Mouse (Mus musculus): Measurements from ENCODE around the gene Olfr1044. TPM values are rescaled to one million over a fixed set of nuclear protein-coding genes. Genes with fewer than 3 reads are reported as not detected.

The Olfr1044 gene
- polyA plus RNA-seq, 1 experiment from 2014 or later = not detected

GRCm38 (mm10) chr2:86167422-86167821 is 10.2 kb downstream of the Olfr1044 start, which contains the start of gene Olfr1043:
Gene Olfr1043 (minus strand): TSS chr2:86167522.
- no peaks in the 10 kb centered on the region for H3K27me3 ChIP-seq (ENCODE audit: insufficient read depth, low read length)
- 93% methylated on average over 2 of the region's 2 CpGs for whole genome bisulfite sequencing
- no peak for TF ChIP-seq CTCF (IDR thresholded peaks at IDR 0.05; ENCODE audit: low read depth)

GRCm38 (mm10) chr2:86161738-86162137 is 15.9 kb downstream of the Olfr1044 start, which contains the start of gene Olfr1042:
Gene Olfr1042 (minus strand): TSS chr2:86161838.
- 87% methylated on average over 2 of the region's 2 CpGs for WGBS

More at GRCm38 (mm10) chr2:86167422-86167821, 10.2 kb downstream of the Olfr1044 start, which contains the start of gene Olfr1043:
- Histone ChIP-seq H3K27ac (no peak within 1 kb of the TSS), H3K4me1 (replicated peaks; ENCODE audit: insufficient read depth, low read length) (no peaks in the 10 kb centered on the region), H3K9me3 (replicated peaks; ENCODE audit: low read length) (no peaks in the 10 kb centered on the region), H3K4me3 (replicated peaks; ENCODE audit: low read depth, low read length) (no peak within 1 kb of the TSS), H3K36me3 (ENCODE audit: insufficient read depth, low read length) (no peaks in the 10 kb centered on the region), H3K4me2 (ENCODE audit: low read length) (no peak within 1 kb of the TSS), H3K9ac (ENCODE audit: low read depth, low read length) (no peak within 1 kb of the TSS)
- DNase-seq (ENCODE audit: low spot score) (no peak), ATAC-seq (replicated peaks; ENCODE audit: low FRiP score, low read depth) (no peak)

GRCm38 (mm10) chr2:86146632-86147031 is 31.0 kb downstream of the Olfr1044 start, which contains the start of gene Olfr1040:
Gene Olfr1040 (minus strand): TSS chr2:86146732.
- TF ChIP-seq CTCF (IDR thresholded peaks at IDR 0.05; ENCODE audit: low read depth) = no peak
- WGBS = 80% methylated on average over 1 of the region's 1 CpGs
- no peaks in the 10 kb centered on the region for H3K9me3 ChIP-seq (replicated peaks; ENCODE audit: low read length)
- DNase-seq (ENCODE audit: low spot score) (no peak), ATAC-seq (replicated peaks; ENCODE audit: low FRiP score, low read depth) (no peak)
- H3K36me3 ChIP-seq (ENCODE audit: insufficient read depth, low read length) = no peaks in the 10 kb centered on the region
- H3K4me1 ChIP-seq (replicated peaks; ENCODE audit: insufficient read depth, low read length) = no peaks in the 10 kb centered on the region
- H3K27me3 ChIP-seq (ENCODE audit: insufficient read depth, low read length) = no peaks in the 10 kb centered on the region
- no peak within 1 kb of the TSS for H3K4me3 ChIP-seq (replicated peaks; ENCODE audit: low read depth, low read length)
- H3K27ac ChIP-seq = no peak within 1 kb of the TSS
- H3K9ac ChIP-seq (ENCODE audit: low read depth, low read length) = no peak within 1 kb of the TSS
- H3K4me2 ChIP-seq (ENCODE audit: low read length) = no peak within 1 kb of the TSS

More at GRCm38 (mm10) chr2:86161738-86162137, 15.9 kb downstream of the Olfr1044 start, which contains the start of gene Olfr1042:
- Histone ChIP-seq H3K4me1 (replicated peaks; ENCODE audit: insufficient read depth, low read length) (no peaks in the 10 kb centered on the region), H3K36me3 (ENCODE audit: insufficient read depth, low read length) (no peaks in the 10 kb centered on the region), H3K27me3 (ENCODE audit: insufficient read depth, low read length) (no peaks in the 10 kb centered on the region), H3K9ac (ENCODE audit: low read depth, low read length) (no peak within 1 kb of the TSS), H3K27ac (no peak within 1 kb of the TSS), H3K9me3 (replicated peaks; ENCODE audit: low read length) (no peaks in the 10 kb centered on the region), H3K4me2 (ENCODE audit: low read length) (no peak within 1 kb of the TSS), H3K4me3 (replicated peaks; ENCODE audit: low read depth, low read length) (no peak within 1 kb of the TSS)
- ATAC-seq (replicated peaks; ENCODE audit: low FRiP score, low read depth) = no peak
- DNase-seq (ENCODE audit: low spot score) = no peak
- TF ChIP-seq CTCF (IDR thresholded peaks at IDR 0.05; ENCODE audit: low read depth) = no peak

GRCm38 (mm10) chr2:86135828-86136227 is 41.8 kb downstream of the Olfr1044 start, which contains the start of gene Olfr1039:
Gene Olfr1039 (minus strand): TSS chr2:86135928.
- no peak for ATAC-seq (replicated peaks; ENCODE audit: low FRiP score, low read depth)
- H3K4me1 ChIP-seq (replicated peaks; ENCODE audit: insufficient read depth, low read length) = no peaks in the 10 kb centered on the region

More at GRCm38 (mm10) chr2:86135828-86136227, 41.8 kb downstream of the Olfr1044 start, which contains the start of gene Olfr1039:
- no peaks in the 10 kb centered on the region for H3K27me3 ChIP-seq (ENCODE audit: insufficient read depth, low read length)
- H3K27ac ChIP-seq = no peak within 1 kb of the TSS
- H3K9ac ChIP-seq (ENCODE audit: low read depth, low read length) = no peak within 1 kb of the TSS
- H3K36me3 ChIP-seq (ENCODE audit: insufficient read depth, low read length) = no peaks in the 10 kb centered on the region
- 92% methylated on average over 1 of the region's 1 CpGs for WGBS
- H3K9me3 ChIP-seq (replicated peaks; ENCODE audit: low read length) = no peaks in the 10 kb centered on the region
- no peak within 1 kb of the TSS for H3K4me3 ChIP-seq (replicated peaks; ENCODE audit: low read depth, low read length)
- no peak for DNase-seq (ENCODE audit: low spot score)
- H3K4me2 ChIP-seq (ENCODE audit: low read length) = no peak within 1 kb of the TSS
- no peak for TF ChIP-seq CTCF (IDR thresholded peaks at IDR 0.05; ENCODE audit: low read depth)

Other genes starting within 250 kb of the Olfr1044 start
- gene Olfr1028, start 227.4 kb downstream of the Olfr1044 start, polyA plus RNA-seq (2015; fragmentation: Nextera tagmentation; extraction: Ambion mirVana) = not detected in 2 replicates
- gene Olfr1029, start 203.9 kb downstream of the Olfr1044 start, polyA plus RNA-seq (2015; fragmentation: Nextera tagmentation; extraction: Ambion mirVana) = not detected in 2 replicates
- gene Olfr1030, start 198.5 kb downstream of the Olfr1044 start, polyA plus RNA-seq (2015; fragmentation: Nextera tagmentation; extraction: Ambion mirVana) = not detected in 2 replicates
- gene Olfr1031, start 187.5 kb downstream of the Olfr1044 start, polyA plus RNA-seq (2015; fragmentation: Nextera tagmentation; extraction: Ambion mirVana) = not detected in 2 replicates
- gene Olfr1032, start 172.3 kb downstream of the Olfr1044 start, polyA plus RNA-seq (2015; fragmentation: Nextera tagmentation; extraction: Ambion mirVana) = not detected in 2 replicates
- gene Olfr1033, start 157.2 kb downstream of the Olfr1044 start, polyA plus RNA-seq (2015; fragmentation: Nextera tagmentation; extraction: Ambion mirVana) = 5.0 and 5.4 TPM in 2 replicates
- gene Olfr1034, start 132.0 kb downstream of the Olfr1044 start, polyA plus RNA-seq (2015; fragmentation: Nextera tagmentation; extraction: Ambion mirVana) = 0.04 and 0.09 TPM in 2 replicates
- not detected in 2 replicates for gene Olfr1036, start 103.8 kb downstream of the Olfr1044 start, polyA plus RNA-seq (2015; fragmentation: Nextera tagmentation; extraction: Ambion mirVana)
- not detected in 2 replicates for gene Olfr1037, start 90.4 kb downstream of the Olfr1044 start, polyA plus RNA-seq (2015; fragmentation: Nextera tagmentation; extraction: Ambion mirVana)
- gene Olfr1039, start 41.9 kb downstream of the Olfr1044 start, polyA plus RNA-seq (2015; fragmentation: Nextera tagmentation; extraction: Ambion mirVana) = not detected in 2 replicates
- not detected in 2 replicates for gene Olfr1040, start 31.1 kb downstream of the Olfr1044 start, polyA plus RNA-seq (2015; fragmentation: Nextera tagmentation; extraction: Ambion mirVana)
- not detected in 2 replicates for gene Olfr1042, start 16.0 kb downstream of the Olfr1044 start, polyA plus RNA-seq (2015; fragmentation: Nextera tagmentation; extraction: Ambion mirVana)
- not detected in 2 replicates for gene Olfr1043, start 10.3 kb downstream of the Olfr1044 start, polyA plus RNA-seq (2015; fragmentation: Nextera tagmentation; extraction: Ambion mirVana)
- not detected in 2 replicates for gene Olfr52, start 7.9 kb upstream of the Olfr1044 start, polyA plus RNA-seq (2015; fragmentation: Nextera tagmentation; extraction: Ambion mirVana)
- gene Olfr1045, start 25.2 kb upstream of the Olfr1044 start, polyA plus RNA-seq (2015; fragmentation: Nextera tagmentation; extraction: Ambion mirVana) = not detected in 2 replicates
- gene Olfr1046, start 41.5 kb upstream of the Olfr1044 start, polyA plus RNA-seq (2015; fragmentation: Nextera tagmentation; extraction: Ambion mirVana) = not detected in 2 replicates
- not detected in 2 replicates for gene Olfr1047, start 53.6 kb upstream of the Olfr1044 start, polyA plus RNA-seq (2015; fragmentation: Nextera tagmentation; extraction: Ambion mirVana)
- gene Olfr1048, start 62.5 kb upstream of the Olfr1044 start, polyA plus RNA-seq (2015; fragmentation: Nextera tagmentation; extraction: Ambion mirVana) = not detected in 2 replicates
- gene Olfr1049, start 80.5 kb upstream of the Olfr1044 start, polyA plus RNA-seq (2015; fragmentation: Nextera tagmentation; extraction: Ambion mirVana) = not detected in 2 replicates
- gene Olfr1051, start 101.3 kb upstream of the Olfr1044 start, polyA plus RNA-seq (2015; fragmentation: Nextera tagmentation; extraction: Ambion mirVana) = not detected in 2 replicates
- not detected in 2 replicates for gene Olfr1052, start 114.6 kb upstream of the Olfr1044 start, polyA plus RNA-seq (2015; fragmentation: Nextera tagmentation; extraction: Ambion mirVana)
- gene Olfr1053, start 137.5 kb upstream of the Olfr1044 start, polyA plus RNA-seq (2015; fragmentation: Nextera tagmentation; extraction: Ambion mirVana) = not detected in 2 replicates
- not detected in 2 replicates for gene Olfr1054, start 157.6 kb upstream of the Olfr1044 start, polyA plus RNA-seq (2015; fragmentation: Nextera tagmentation; extraction: Ambion mirVana)
- gene Olfr1055, start 172.5 kb upstream of the Olfr1044 start, polyA plus RNA-seq (2015; fragmentation: Nextera tagmentation; extraction: Ambion mirVana) = not detected in 2 replicates
- gene Olfr1056, start 184.6 kb upstream of the Olfr1044 start, polyA plus RNA-seq (2015; fragmentation: Nextera tagmentation; extraction: Ambion mirVana) = not detected in 2 replicates
- gene Olfr1057, start 200.6 kb upstream of the Olfr1044 start, polyA plus RNA-seq (2015; fragmentation: Nextera tagmentation; extraction: Ambion mirVana) = not detected in 2 replicates
- not detected in 2 replicates for gene Olfr1058, start 210.7 kb upstream of the Olfr1044 start, polyA plus RNA-seq (2015; fragmentation: Nextera tagmentation; extraction: Ambion mirVana)
- gene Olfr1061, start 236.2 kb upstream of the Olfr1044 start, polyA plus RNA-seq (2015; fragmentation: Nextera tagmentation; extraction: Ambion mirVana) = not detected in 2 replicates
- not detected in 2 replicates for gene Olfr1062, start 248.9 kb upstream of the Olfr1044 start, polyA plus RNA-seq (2015; fragmentation: Nextera tagmentation; extraction: Ambion mirVana)